Mouse (Mus musculus) splenic B cell, adult 2 months (primary cell): Measurements from ENCODE around the gene Syt12.

ENCODE experiments used
- DNase-seq: peaks from one replicate; pipeline ENCODE4 v3.0.0-alpha.2; 2011; ENCODE audit warnings: low read depth, low spot score
- H3K27me3 ChIP-seq: 2 replicates; pipeline ENCODE4 v1.6.1; 2012; ENCODE audit warnings: mild to moderate bottlenecking, low read length, moderate library complexity, mixed read lengths; ENCODE audit not compliant: control insufficient read depth, poor library complexity, insufficient read depth, severe bottlenecking
- H3K36me3 ChIP-seq: 2 replicates; pipeline ENCODE4 v1.6.1; 2012; ENCODE audit warnings: mild to moderate bottlenecking, low read length, moderate library complexity, mixed read lengths; ENCODE audit not compliant: control insufficient read depth, poor library complexity, insufficient read depth, severe bottlenecking

The Syt12 gene

GRCm38 (mm10) chr19:4477345-4478189 lies at the start of gene Syt12:
Gene Syt12, minus strand, starts transcription at chr19:4477447.
- Histone ChIP-seq H3K36me3 (no peaks in the 10 kb centered on the region), H3K27me3 (no peaks in the 10 kb centered on the region; the same call in 1 of the 2 replicates)
- DNase-seq = no peak

- no peak for DNase-seq
- H3K27me3 ChIP-seq = no peaks in the 10 kb centered on the region
Observed at GRCm38 (mm10) chr19:4521426-4522050, 44.3 kb upstream of the Syt12 start.

GRCm38 (mm10) chr19:4517483-4517882 lies 40.2 kb upstream of the Syt12 start:
- DNase-seq = no peak
- Histone ChIP-seq H3K36me3 (no peaks in the 10 kb centered on the region), H3K27me3 (no peaks in the 10 kb centered on the region)

More at GRCm38 (mm10) chr19:4521426-4522050, 44.3 kb upstream of the Syt12 start:
- H3K36me3 ChIP-seq = no peaks in the 10 kb centered on the region

- no peaks in the 10 kb centered on the region for H3K36me3 ChIP-seq
- DNase-seq = no peak
- H3K27me3 ChIP-seq = no peaks in the 10 kb centered on the region
Observed at GRCm38 (mm10) chr19:4516288-4516687, 39.0 kb upstream of the Syt12 start.

GRCm38 (mm10) chr19:4515746-4516145 lies 38.5 kb upstream of the Syt12 start:
- Histone ChIP-seq H3K36me3 (no peaks in the 10 kb centered on the region), H3K27me3 (no peaks in the 10 kb centered on the region)
- DNase-seq = no peak

- no peaks in the 10 kb centered on the region for H3K27me3 ChIP-seq
- H3K36me3 ChIP-seq = no peaks in the 10 kb centered on the region
- no peak for DNase-seq
Observed at GRCm38 (mm10) chr19:4513236-4513858, 36.1 kb upstream of the Syt12 start.

- no peak for DNase-seq
- Histone ChIP-seq H3K36me3 (no peaks in the 10 kb centered on the region), H3K27me3 (no peaks in the 10 kb centered on the region)
Observed at GRCm38 (mm10) chr19:4511116-4511841, 34.0 kb upstream of the Syt12 start.

- H3K36me3 ChIP-seq = no peaks in the 10 kb centered on the region
Observed at GRCm38 (mm10) chr19:4509986-4510963, 33.0 kb upstream of the Syt12 start, which contains the start of gene Pcx. Gene Pcx, plus strand, starts transcription at chr19:4510472.

GRCm38 (mm10) chr19:4507746-4508145 lies 30.5 kb upstream of the Syt12 start:
- no peak for DNase-seq
- H3K27me3 ChIP-seq = no peaks in the 10 kb centered on the region

More at GRCm38 (mm10) chr19:4509986-4510963, 33.0 kb upstream of the Syt12 start, which contains the start of gene Pcx:
- DNase-seq = peak; percentile 99
- H3K27me3 ChIP-seq = no peaks in the 10 kb centered on the region

GRCm38 (mm10) chr19:4504830-4505229 lies 27.6 kb upstream of the Syt12 start:
- no peaks in the 10 kb centered on the region for H3K36me3 ChIP-seq
- no peak for DNase-seq
- H3K27me3 ChIP-seq = no peaks in the 10 kb centered on the region

More at GRCm38 (mm10) chr19:4507746-4508145, 30.5 kb upstream of the Syt12 start:
- no peaks in the 10 kb centered on the region for H3K36me3 ChIP-seq

GRCm38 (mm10) chr19:4502701-4503100 lies 25.5 kb upstream of the Syt12 start:
- Histone ChIP-seq H3K36me3 (no peaks in the 10 kb centered on the region), H3K27me3 (no peaks in the 10 kb centered on the region)
- DNase-seq = no peak

- no peaks in the 10 kb centered on the region for H3K36me3 ChIP-seq
- no peak for DNase-seq
Observed at GRCm38 (mm10) chr19:4498062-4498933, 21.1 kb upstream of the Syt12 start, which contains the start of gene 2010003K11Rik. Gene 2010003K11Rik, minus strand, starts transcription at chr19:4498583.

More at GRCm38 (mm10) chr19:4498062-4498933, 21.1 kb upstream of the Syt12 start, which contains the start of gene 2010003K11Rik:
- no peaks in the 10 kb centered on the region for H3K27me3 ChIP-seq
